Mouse (Mus musculus) MEL (cell line): ENCODE results near the gene Sez6l. TPM values are rescaled to one million over a fixed set of nuclear protein-coding genes. Genes with fewer than 3 reads are reported as not detected.

Experiments used
- DNase-seq: peaks from one replicate; pipeline ENCODE4 v3.0.0; 2011; ENCODE audit warnings: low read depth, low spot score
- H3K27ac ChIP-seq: 2 replicates; pipeline ENCODE4 v1.5.1; 2012; ENCODE audit warnings: low read depth, mild to moderate bottlenecking, control low read depth, low read length, moderate library complexity; ENCODE audit not compliant: control insufficient read depth
- H3K27me3 ChIP-seq, 2 experiments: fragments of 150-350 bp in 1 of 2; sonication (generic) in 1 of 2; 2 replicates each; pipeline ENCODE4 v1.6.1; 2012; ENCODE audit warnings: low read length in 2 of 2, mild to moderate bottlenecking in 2 of 2, improper control_type of control experiment in 1 of 2, moderate library complexity in 1 of 2; ENCODE audit not compliant: insufficient read depth in 2 of 2, control insufficient read depth in 1 of 2
- H3K36me3 ChIP-seq, 2 experiments: 2 replicates each; pipeline ENCODE4 v1.6.1; 2012 to 2014; ENCODE audit warnings: low read length in 2 of 2, improper control_type of control experiment in 1 of 2, inconsistent platforms in 1 of 2, mild to moderate bottlenecking in 1 of 2; ENCODE audit not compliant: insufficient read depth in 2 of 2, control insufficient read depth in 1 of 2
- H3K4me1 ChIP-seq, 2 experiments: fragments of 150-350 bp in 1 of 2; sonication (generic) in 1 of 2; 2 replicates each; pipeline ENCODE4 v1.6.1; 2012; ENCODE audit warnings: low read length in 2 of 2, improper control_type of control experiment in 1 of 2, mild to moderate bottlenecking in 1 of 2; ENCODE audit not compliant: insufficient read depth in 2 of 2, control insufficient read depth in 1 of 2
- H3K4me3 ChIP-seq, 2 experiments: fragments of 150-350 bp in 1 of 2; sonication (generic) in 1 of 2; 2 replicates each; pipeline ENCODE4 v1.5.1; 2012; ENCODE audit warnings: low read depth in 2 of 2, low read length in 2 of 2, mild to moderate bottlenecking in 2 of 2, moderate library complexity in 2 of 2, control low read depth in 1 of 2, improper control_type of control experiment in 1 of 2; ENCODE audit not compliant: control insufficient read depth in 1 of 2, insufficient read depth in 1 of 2
- H3K79me2 ChIP-seq: 2 replicates; pipeline ENCODE4 v1.6.1; 2012; ENCODE audit warnings: mild to moderate bottlenecking, low read length, moderate library complexity; ENCODE audit not compliant: control insufficient read depth, poor library complexity, insufficient read depth
- H3K9ac ChIP-seq: 2 replicates; pipeline ENCODE4 v1.6.1; 2012; ENCODE audit warnings: low read depth, mild to moderate bottlenecking, control low read depth, low read length, moderate library complexity; ENCODE audit not compliant: control insufficient read depth, poor library complexity, severe bottlenecking
- H3K9me3 ChIP-seq: fragments of 150-350 bp; sonication (generic); replicated peaks from 2 replicates; pipeline ENCODE4 v1.6.1; 2012; ENCODE audit warnings: mild to moderate bottlenecking, low read length, improper control_type of control experiment, moderate library complexity; ENCODE audit not compliant: insufficient read depth
- BHLHE40 ChIP-seq: IDR thresholded peaks from 2 replicates; pipeline ENCODE4 v1.6.1; 2012; ENCODE audit warnings: low read depth, mild to moderate bottlenecking, inconsistent platforms, low read length, improper control_type of control experiment, borderline replicate concordance
- ELF1 ChIP-seq: IDR thresholded peaks from 2 replicates; pipeline ENCODE4 v1.6.1; 2014; ENCODE audit warnings: low read depth, mild to moderate bottlenecking, inconsistent platforms, low read length, improper control_type of control experiment, moderate library complexity
- EP300 ChIP-seq, 2 experiments: IDR thresholded peaks; 2 replicates each; pipeline ENCODE4 v1.6.1; 2011; ENCODE audit warnings: improper control_type of control experiment in 2 of 2, low read length in 2 of 2, low read depth in 1 of 2, mild to moderate bottlenecking in 1 of 2
- HCFC1 ChIP-seq: IDR thresholded peaks from 2 replicates; pipeline ENCODE4 v1.6.1; 2012; ENCODE audit warnings: low read depth, mild to moderate bottlenecking, inconsistent platforms, low read length, improper control_type of control experiment, moderate library complexity
- KAT2A ChIP-seq: conservative IDR thresholded peaks from 2 replicates; pipeline ENCODE4 v1.6.1; 2012; ENCODE audit warnings: low read depth, low read length, improper control_type of control experiment, inconsistent platforms
- MAFK ChIP-seq: IDR thresholded peaks from 2 replicates; pipeline ENCODE4 v1.6.1; 2011; ENCODE audit warnings: low read depth, mild to moderate bottlenecking, low read length, improper control_type of control experiment, borderline replicate concordance
- MAZ ChIP-seq: IDR thresholded peaks from 2 replicates; pipeline ENCODE4 v1.6.1; 2012; ENCODE audit warnings: low read depth, mild to moderate bottlenecking, inconsistent platforms, low read length, improper control_type of control experiment
- MYC ChIP-seq: IDR thresholded peaks from 2 replicates; pipeline ENCODE4 v1.6.1; 2011; ENCODE audit warnings: low read depth, mild to moderate bottlenecking, low read length, improper control_type of control experiment, moderate library complexity
- NRF1 ChIP-seq: IDR thresholded peaks from 2 replicates; pipeline ENCODE4 v1.6.1; 2014; ENCODE audit warnings: low read depth, mild to moderate bottlenecking, inconsistent platforms, low read length, improper control_type of control experiment, moderate library complexity; ENCODE audit not compliant: poor library complexity, insufficient read depth, severe bottlenecking
- POLR2A ChIP-seq, 2 experiments: IDR thresholded peaks; 2 replicates each; pipeline ENCODE4 v1.6.1; 2011 to 2012; ENCODE audit warnings: low read length in 2 of 2, mild to moderate bottlenecking in 2 of 2, control low read depth in 1 of 2, improper control_type of control experiment in 1 of 2, low read depth in 1 of 2, moderate library complexity in 1 of 2; ENCODE audit not compliant: control insufficient read depth in 1 of 2, insufficient read depth in 1 of 2, poor library complexity in 1 of 2
- POLR2AphosphoS2 ChIP-seq: IDR thresholded peaks from 2 replicates; pipeline ENCODE4 v1.6.1; 2011; ENCODE audit warnings: low read length, improper control_type of control experiment
- RAD21 ChIP-seq: IDR thresholded peaks from 2 replicates; pipeline ENCODE4 v1.6.1; 2011; ENCODE audit warnings: mild to moderate bottlenecking, low read depth, low read length, improper control_type of control experiment
- RCOR1 ChIP-seq: IDR thresholded peaks from 2 replicates; pipeline ENCODE4 v1.6.1; 2012; ENCODE audit warnings: low read depth, mild to moderate bottlenecking, inconsistent platforms, low read length, improper control_type of control experiment
- SMC3 ChIP-seq: IDR thresholded peaks from 2 replicates; pipeline ENCODE4 v1.6.1; 2011; ENCODE audit warnings: low read depth, low read length, improper control_type of control experiment
- TBP ChIP-seq: IDR thresholded peaks from 2 replicates; pipeline ENCODE4 v1.8.0; 2011; ENCODE audit warnings: low read depth, low read length, improper control_type of control experiment
- USF1 ChIP-seq: IDR thresholded peaks from 2 replicates; pipeline ENCODE4 v1.6.1; 2014; ENCODE audit warnings: low read depth, mild to moderate bottlenecking, inconsistent platforms, low read length, improper control_type of control experiment, moderate library complexity
- USF2 ChIP-seq, 2 experiments: IDR thresholded peaks; 2 replicates each; pipeline ENCODE4 v1.6.1; 2011 to 2012; ENCODE audit warnings: improper control_type of control experiment in 2 of 2, low read length in 2 of 2, borderline replicate concordance in 1 of 2, inconsistent platforms in 1 of 2, low read depth in 1 of 2, mild to moderate bottlenecking in 1 of 2; ENCODE audit not compliant: insufficient read depth in 1 of 2
- ZC3H11A ChIP-seq: IDR thresholded peaks from 2 replicates; pipeline ENCODE4 v1.6.1; 2012; ENCODE audit warnings: low read depth, mild to moderate bottlenecking, inconsistent platforms, low read length, improper control_type of control experiment
- ZKSCAN1 ChIP-seq: IDR thresholded peaks from 2 replicates; pipeline ENCODE4 v1.6.1; 2012; ENCODE audit warnings: low read depth, mild to moderate bottlenecking, inconsistent platforms, low read length, improper control_type of control experiment, moderate library complexity
- ZMIZ1 ChIP-seq: IDR thresholded peaks from 2 replicates; pipeline ENCODE4 v1.6.1; 2012; ENCODE audit warnings: low read depth, mild to moderate bottlenecking, inconsistent platforms, low read length, improper control_type of control experiment, moderate library complexity
- ZNF384 ChIP-seq: IDR thresholded peaks from 2 replicates; pipeline ENCODE4 v1.6.1; 2012; ENCODE audit warnings: low read depth, mild to moderate bottlenecking, inconsistent platforms, low read length, improper control_type of control experiment
- polyA plus RNA-seq, 2 experiments: library from polyadenylated mRNA; stranded (reverse) in 1 of 2; unstranded in 1 of 2; fragments of >175 nt in 1 of 2; fragments of >200 nt in 1 of 2; gene quantifications; 2 replicates each; pipeline versions ENCODE4 v1.2.1 to v1.2.4; 2012; ENCODE audit warnings: low replicate concordance in 2 of 2, low read depth in 1 of 2; ENCODE audit not compliant: insufficient read length in 2 of 2, insufficient read depth in 1 of 2, missing spikeins in 1 of 2
- total RNA-seq: library from RNA; depleted of rRNA; stranded (reverse); fragments of 300-350 nt; gene quantifications from 2 replicates; pipeline ENCODE4 v1.2.3, GENCODE M21; 2012

Sez6l gene
- total and polyA plus RNA-seq, 3 experiments = not detected

DNA sequence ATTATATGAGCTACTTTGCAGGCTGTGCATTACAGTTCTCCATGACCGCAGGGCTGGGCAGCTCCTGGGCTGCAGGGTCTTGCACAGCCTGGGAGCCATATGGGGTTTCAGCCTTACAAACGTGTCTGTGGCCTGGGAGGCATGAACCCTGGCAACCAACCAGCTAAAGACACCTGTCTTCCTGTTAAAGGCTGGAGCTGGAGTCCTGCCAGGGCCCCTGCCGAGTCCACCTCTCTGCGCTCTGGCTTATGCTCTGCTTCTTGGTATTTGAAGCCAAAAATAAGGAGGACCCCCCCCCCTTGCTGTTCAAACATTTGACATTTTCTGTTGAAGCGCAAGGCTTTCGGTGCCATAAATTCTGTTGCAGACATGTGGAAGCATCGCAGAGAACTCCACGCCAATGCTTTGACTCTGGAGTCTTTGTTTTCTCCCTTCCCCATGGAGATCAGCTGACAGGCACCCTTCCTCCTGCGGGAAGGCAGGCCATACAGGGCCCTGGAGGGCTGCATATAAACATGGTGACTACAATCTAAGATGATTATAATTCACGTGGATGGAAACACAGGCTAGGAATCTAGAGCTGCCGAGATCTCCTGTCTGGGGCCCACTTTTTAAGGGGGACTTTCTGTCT is 23.4 kb upstream of the Sez6l start:
- Histone ChIP-seq H3K36me3 (no peaks in the 10 kb centered on the region), H3K9ac (no peak overlapping the region), H3K9me3 (no peaks in the 10 kb centered on the region), H3K4me3 (no peak overlapping the region), H3K27me3 (no peaks in the 10 kb centered on the region), H3K4me1 (no peaks in the 10 kb centered on the region), H3K79me2 (no peaks in the 10 kb centered on the region), H3K27ac (no peak overlapping the region)
- DNase-seq = no peak
- TF ChIP-seq RCOR1 (no peak), ZKSCAN1 (no peak), KAT2A (no peak), ZNF384 (no peak), HCFC1 (no peak), RAD21 (no peak), USF2 (IDR thresholded peaks at IDR 0.05; ENCODE audit: borderline replicate concordance in 1 of 2, insufficient read depth in 1 of 2, low read depth in 1 of 2, low read length in 2 of 2) (no peak), SMC3 (no peak), ZMIZ1 (no peak), EP300 (IDR thresholded peaks at IDR 0.05; ENCODE audit: low read depth in 1 of 2, low read length in 2 of 2) (no peak), MYC (no peak), POLR2A (IDR thresholded peaks at IDR 0.05; ENCODE audit: control insufficient read depth in 1 of 2, insufficient read depth in 1 of 2, low read depth in 1 of 2, low read length in 2 of 2, poor library complexity in 1 of 2) (no peak), USF1 (no peak)

DNA sequence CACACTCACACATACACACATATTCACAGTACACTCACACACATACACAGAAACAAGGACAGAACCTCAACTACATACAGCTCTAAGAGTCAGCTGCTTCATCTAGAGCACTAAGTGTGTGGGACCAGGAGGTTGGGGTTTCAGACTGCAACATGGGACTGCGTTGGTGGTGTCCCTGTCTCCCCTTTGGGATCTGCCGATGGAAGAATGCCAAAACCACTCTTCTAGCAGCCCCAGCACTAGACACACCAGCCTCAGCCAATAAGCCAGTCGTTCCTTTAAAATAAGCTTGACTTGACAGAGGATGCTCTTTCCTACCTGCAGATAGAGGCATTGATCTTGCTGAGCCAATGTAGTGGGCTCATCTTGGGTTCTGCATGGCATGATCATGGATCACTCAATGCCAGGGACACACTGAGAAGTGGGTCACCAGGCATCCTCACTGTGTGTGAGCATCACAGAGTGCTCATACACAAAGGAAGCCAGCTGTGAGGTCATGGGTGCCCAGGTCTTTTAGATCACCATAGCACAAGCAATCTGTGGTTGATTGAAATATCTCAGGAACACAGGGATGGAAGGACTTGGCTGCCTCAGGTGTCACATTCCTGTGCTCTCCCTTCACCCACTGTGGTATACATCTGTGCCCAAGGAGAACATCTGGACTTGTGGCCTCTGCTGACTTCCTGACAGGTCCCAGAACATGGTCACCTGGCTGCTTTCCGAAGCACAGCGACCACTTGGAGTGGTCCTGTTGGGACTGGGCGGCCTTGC is 22.7 kb upstream of the Sez6l start:
- no peak overlapping the region for H3K4me3 ChIP-seq
- TF ChIP-seq NRF1 (no peak), BHLHE40 (no peak), ZC3H11A (no peak), HCFC1 (no peak), MAFK (no peak), RAD21 (no peak), POLR2AphosphoS2 (no peak), POLR2A (IDR thresholded peaks at IDR 0.05; ENCODE audit: control insufficient read depth in 1 of 2, insufficient read depth in 1 of 2, low read depth in 1 of 2, low read length in 2 of 2, poor library complexity in 1 of 2) (no peak), ELF1 (no peak), TBP (no peak), USF1 (no peak), MAZ (no peak)
- no peak overlapping the region for H3K27ac ChIP-seq
- no peak overlapping the region for H3K9ac ChIP-seq
- no peak for DNase-seq
- no peaks in the 10 kb centered on the region for H3K79me2 ChIP-seq
- H3K4me1 ChIP-seq = no peaks in the 10 kb centered on the region
- no peaks in the 10 kb centered on the region for H3K9me3 ChIP-seq
- H3K27me3 ChIP-seq = no peaks in the 10 kb centered on the region
- no peaks in the 10 kb centered on the region for H3K36me3 ChIP-seq
